Mouse (Mus musculus) neural tube, embryonic 11.5 days (tissue): ENCODE data around the gene Cyb5rl. TPM values are rescaled to one million over a fixed set of nuclear protein-coding genes. Genes with fewer than 3 reads are reported as not detected.
"Not testable (repeated sequence)": the region's sequence is repeated elsewhere in the genome, so short reads cannot be mapped to it uniquely, and the experiment has no call there.

ENCODE experiments used
- ATAC-seq: fragments of 200-750 bp; cut with Nextera tagmentation; 2 replicates; pipeline ENCODE4 v1.8.0; 2017; ENCODE audit warnings: moderate number of reproducible peaks, mild to moderate bottlenecking, moderate TSS enrichment, moderate library complexity; ENCODE audit not compliant: insufficient read depth, low FRiP score, low TSS enrichment
- DNase-seq: peaks from one replicate; pipeline ENCODE4 v3.0.0-alpha.2; 2015; ENCODE audit warnings: low spot score
- H3K27ac ChIP-seq: fragments of 300-500 bp; sonication (generic); 2 replicates; pipeline ENCODE4 v1.5.1; 2014; ENCODE audit warnings: low read depth, mild to moderate bottlenecking, low read length
- H3K27me3 ChIP-seq: fragments of 300-500 bp; sonication (generic); 2 replicates; pipeline ENCODE4 v1.6.1; 2014; ENCODE audit warnings: mild to moderate bottlenecking, low read length, mixed read lengths; ENCODE audit not compliant: control insufficient read depth, insufficient read depth
- H3K36me3 ChIP-seq: fragments of 300-500 bp; sonication (generic); 2 replicates; pipeline ENCODE4 v1.6.1; 2014; ENCODE audit warnings: mild to moderate bottlenecking, low read length, moderate library complexity, mixed read lengths; ENCODE audit not compliant: control insufficient read depth, insufficient read depth
- H3K4me1 ChIP-seq: fragments of 300-500 bp; sonication (generic); 2 replicates; pipeline ENCODE4 v1.6.1; 2014; ENCODE audit warnings: low read length, mixed read lengths; ENCODE audit not compliant: control insufficient read depth, insufficient read depth
- H3K4me2 ChIP-seq: fragments of 300-500 bp; sonication (generic); 2 replicates; pipeline ENCODE4 v1.6.1; 2014; ENCODE audit warnings: low read depth, mild to moderate bottlenecking, moderate library complexity
- H3K4me3 ChIP-seq: fragments of 300-500 bp; sonication (generic); 2 replicates; pipeline ENCODE4 v1.5.1; 2014; ENCODE audit warnings: low read depth, low read length
- H3K9ac ChIP-seq: fragments of 300-500 bp; sonication (generic); 2 replicates; pipeline ENCODE4 v1.6.1; 2014; ENCODE audit warnings: mild to moderate bottlenecking, low read length
- H3K9me3 ChIP-seq: fragments of 300-500 bp; sonication (generic); 2 replicates; pipeline ENCODE4 v1.6.1; 2016; ENCODE audit warnings: low read length; ENCODE audit not compliant: control insufficient read depth
- WGBS: fragments of 180-500 bp; shearing (Covaris S2); extraction: QIAGEN DNeasy Blood & Tissue Kit; methylation state at CpG from one replicate; pipeline ENCODE4 v1.1.7; 2014; 5-methylcytosine and 5-hydroxymethylcytosine counted together
- polyA plus RNA-seq: library from polyadenylated mRNA; unstranded; fragments of >200 nt; fragmentation: Nextera tagmentation; extraction: Ambion mirVana; gene quantifications from 2 replicates; pipeline ENCODE4 v1.2.1, GENCODE M21; 2014

Cyb5rl gene
- polyA plus RNA-seq, 1 experiment from 2014 or later, result 7.0 TPM

DNA sequence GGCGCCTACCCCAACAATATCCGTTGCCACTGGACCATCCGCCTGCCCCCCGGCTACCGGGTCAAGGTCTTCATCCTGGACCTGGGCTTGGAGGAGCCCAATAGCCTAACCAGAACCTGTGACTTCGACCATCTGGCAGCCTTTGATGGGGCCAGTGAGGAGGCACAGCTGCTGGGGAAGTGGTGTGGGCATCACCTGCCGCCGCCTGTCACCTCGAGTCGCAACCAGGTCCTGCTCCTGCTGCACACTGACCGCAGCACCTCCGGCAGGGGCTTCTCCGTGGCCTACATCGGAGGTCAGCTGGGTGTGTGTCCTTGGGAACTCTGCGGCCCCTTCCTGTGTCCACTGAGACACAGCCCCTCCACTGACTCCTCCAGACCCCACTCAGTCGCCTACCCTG lies 40.0 kb downstream of the Cyb5rl start:
- no peak for DNase-seq
- WGBS, result 84% methylated on average over 16 of the region's 16 CpGs
- no peak for ATAC-seq
- Histone ChIP-seq H3K4me2 (no peak overlapping the region), H3K4me1 (peaks cover 22% of the 10 kb centered on the region), H3K27me3 (no peaks in the 10 kb centered on the region), H3K9ac (no peak overlapping the region), H3K4me3 (no peak overlapping the region), H3K27ac (0 out of 2 replicates have a peak overlapping the region, but pooled peaks have one; percentile 0), H3K9me3 (no peaks in the 10 kb centered on the region), H3K36me3 (no peaks in the 10 kb centered on the region)

DNA sequence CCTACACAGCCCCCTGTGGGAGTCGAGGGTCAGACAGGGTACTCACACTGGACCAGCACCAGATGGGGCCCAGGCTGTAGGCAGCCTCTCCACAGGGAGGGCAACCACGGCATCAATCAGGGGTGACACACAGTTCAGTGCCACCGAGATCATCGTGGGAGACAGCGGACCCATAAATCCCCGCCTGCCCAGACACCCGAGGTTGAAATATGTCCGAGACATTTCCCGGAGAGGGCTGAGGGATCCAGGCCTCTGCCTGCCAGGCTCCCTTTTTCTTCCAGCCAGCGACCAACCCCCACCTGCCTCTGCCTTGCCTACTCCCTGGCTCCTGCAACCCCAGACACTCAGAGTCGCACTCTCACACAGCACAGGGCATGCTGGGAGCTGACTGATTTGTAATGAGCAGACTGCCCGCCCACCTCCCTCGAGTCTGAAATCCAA lies 41.5 kb downstream of the Cyb5rl start:
- peak; percentile 92 for ATAC-seq
- DNase-seq, result peak; percentile 66
- Histone ChIP-seq H3K9me3 (no peaks in the 10 kb centered on the region), H3K4me3 (no peak overlapping the region), H3K4me1 (peaks cover 18% of the 10 kb centered on the region), H3K27ac (peak overlapping the region; percentile 90), H3K4me2 (0 out of 2 replicates have a peak overlapping the region, but pooled peaks have one; percentile 8), H3K9ac (peak overlapping the region; percentile 35; the same call in 1 of the 2 replicates), H3K27me3 (no peaks in the 10 kb centered on the region), H3K36me3 (no peaks in the 10 kb centered on the region)
- 15% methylated on average over 13 of the region's 13 CpGs for WGBS

DNA sequence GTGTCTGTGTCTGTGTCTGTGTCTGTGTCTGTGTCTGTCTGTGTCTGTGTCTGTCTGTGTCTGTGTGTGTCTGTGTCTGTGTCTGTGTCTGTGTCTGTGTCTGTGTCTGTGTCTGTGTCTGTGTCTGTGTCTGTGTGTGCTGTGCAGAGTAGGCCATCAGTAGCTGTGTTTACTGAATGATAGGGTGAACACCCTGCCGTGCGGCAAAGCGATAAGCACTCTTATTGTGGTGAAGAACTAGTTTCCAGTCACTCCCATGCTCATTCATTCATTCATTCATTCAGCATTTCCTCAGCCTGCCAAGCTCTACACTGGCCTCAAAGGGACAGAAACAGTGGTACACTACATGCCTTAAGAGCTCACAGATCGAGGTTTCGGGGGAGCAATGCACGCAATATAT lies 42.4 kb downstream of the Cyb5rl start:
- DNase-seq, H3K36me3 ChIP-seq, H3K9me3 ChIP-seq, H3K27me3 ChIP-seq, H3K4me3 ChIP-seq, H3K4me2 ChIP-seq, H3K9ac ChIP-seq, ATAC-seq: not testable (repeated sequence)
- Histone ChIP-seq H3K27ac (peak overlapping the region; percentile 24; the same call in 1 of the 2 replicates), H3K4me1 (peaks cover 18% of the 10 kb centered on the region)
- WGBS, result 93% methylated on average over 6 of the region's 6 CpGs

- no peak overlapping the region for H3K4me3 ChIP-seq
- no peak overlapping the region for H3K27ac ChIP-seq
- no peak for ATAC-seq
- H3K9ac ChIP-seq, result no peak overlapping the region
- no peak overlapping the region for H3K4me2 ChIP-seq
- DNase-seq, result no peak
- H3K27me3 ChIP-seq, result no peaks in the 10 kb centered on the region
- 43% methylated on average over 8 of the region's 8 CpGs for WGBS
- H3K36me3 ChIP-seq, result no peaks in the 10 kb centered on the region
- H3K4me1 ChIP-seq, result 0 out of 2 replicates have a peak, but pooled peaks cover 3% of the 10 kb centered on the region
- H3K9me3 ChIP-seq, result no peaks in the 10 kb centered on the region
Observed at GRCm38 (mm10) chr4:107114278-107114677, 47.5 kb downstream of the Cyb5rl start.

DNA sequence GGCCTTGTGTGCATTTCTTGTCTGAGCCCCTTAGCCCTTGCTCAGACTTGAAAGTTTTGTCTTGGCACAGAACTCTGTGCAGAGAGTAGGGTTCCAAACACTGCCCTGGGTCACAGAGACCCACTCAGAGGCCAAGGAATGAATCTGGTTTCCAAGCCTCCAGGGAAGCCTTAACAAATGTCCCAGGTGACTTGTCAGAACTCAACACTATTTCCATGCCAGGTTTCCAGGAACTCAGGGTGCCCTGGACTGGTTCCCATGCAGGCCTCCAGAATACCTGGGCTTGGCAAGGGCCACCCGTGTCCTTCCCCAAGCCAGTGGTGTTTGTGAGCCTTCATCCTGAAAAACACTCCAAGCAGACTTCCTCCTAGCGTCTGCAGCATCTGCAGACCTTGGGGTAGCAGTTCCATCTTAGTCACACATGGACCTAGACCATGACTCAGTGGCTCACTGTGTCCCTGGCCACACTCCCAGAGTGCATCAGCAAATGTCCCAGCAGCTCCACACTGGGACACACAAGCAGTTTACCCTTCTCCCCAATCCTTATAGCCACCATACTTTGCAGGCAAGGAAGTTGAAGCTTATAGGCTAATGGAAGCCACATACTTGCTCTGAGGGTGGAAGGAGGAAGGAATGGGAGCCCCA lies 51.1 kb downstream of the Cyb5rl start:
- Histone ChIP-seq H3K4me1 (peaks cover 4% of the 10 kb centered on the region; the same call in 1 of the 2 replicates), H3K4me2 (no peak overlapping the region), H3K36me3 (no peaks in the 10 kb centered on the region), H3K9ac (no peak overlapping the region), H3K9me3 (no peaks in the 10 kb centered on the region), H3K27ac (no peak overlapping the region), H3K4me3 (no peak overlapping the region), H3K27me3 (no peaks in the 10 kb centered on the region)
- 86% methylated on average over 2 of the region's 2 CpGs for WGBS
- DNase-seq, result no peak
- no peak for ATAC-seq

GRCm38 (mm10) chr4:107119056-107119455 lies 52.3 kb downstream of the Cyb5rl start:
- no peaks in the 10 kb centered on the region for H3K27me3 ChIP-seq
- H3K4me3 ChIP-seq, result no peak overlapping the region
- H3K9ac ChIP-seq, result no peak overlapping the region
- H3K4me2 ChIP-seq, result no peak overlapping the region
- DNase-seq (no peak), ATAC-seq (no peak)
- H3K27ac ChIP-seq, result no peak overlapping the region
- 73% methylated on average over 3 of the region's 4 CpGs for WGBS
- H3K4me1 ChIP-seq, result peaks cover 4% of the 10 kb centered on the region; the same call in 1 of the 2 replicates
- no peaks in the 10 kb centered on the region for H3K9me3 ChIP-seq
- H3K36me3 ChIP-seq, result no peaks in the 10 kb centered on the region

- H3K27me3 ChIP-seq, result no peaks in the 10 kb centered on the region
- 0 out of 2 replicates have a peak overlapping the region, but pooled peaks have one; percentile 27 for H3K27ac ChIP-seq
- no peaks in the 10 kb centered on the region for H3K36me3 ChIP-seq
- no peak overlapping the region for H3K4me3 ChIP-seq
- 91% methylated on average over 6 of the region's 6 CpGs for WGBS
- no peaks in the 10 kb centered on the region for H3K9me3 ChIP-seq
- DNase-seq, result no peak
- no peak overlapping the region for H3K4me2 ChIP-seq
- no peak for ATAC-seq
- peaks cover 4% of the 10 kb centered on the region for H3K4me1 ChIP-seq
- H3K9ac ChIP-seq, result peak overlapping the region; percentile 37
Observed at GRCm38 (mm10) chr4:107120676-107121075, 53.9 kb downstream of the Cyb5rl start.

DNA sequence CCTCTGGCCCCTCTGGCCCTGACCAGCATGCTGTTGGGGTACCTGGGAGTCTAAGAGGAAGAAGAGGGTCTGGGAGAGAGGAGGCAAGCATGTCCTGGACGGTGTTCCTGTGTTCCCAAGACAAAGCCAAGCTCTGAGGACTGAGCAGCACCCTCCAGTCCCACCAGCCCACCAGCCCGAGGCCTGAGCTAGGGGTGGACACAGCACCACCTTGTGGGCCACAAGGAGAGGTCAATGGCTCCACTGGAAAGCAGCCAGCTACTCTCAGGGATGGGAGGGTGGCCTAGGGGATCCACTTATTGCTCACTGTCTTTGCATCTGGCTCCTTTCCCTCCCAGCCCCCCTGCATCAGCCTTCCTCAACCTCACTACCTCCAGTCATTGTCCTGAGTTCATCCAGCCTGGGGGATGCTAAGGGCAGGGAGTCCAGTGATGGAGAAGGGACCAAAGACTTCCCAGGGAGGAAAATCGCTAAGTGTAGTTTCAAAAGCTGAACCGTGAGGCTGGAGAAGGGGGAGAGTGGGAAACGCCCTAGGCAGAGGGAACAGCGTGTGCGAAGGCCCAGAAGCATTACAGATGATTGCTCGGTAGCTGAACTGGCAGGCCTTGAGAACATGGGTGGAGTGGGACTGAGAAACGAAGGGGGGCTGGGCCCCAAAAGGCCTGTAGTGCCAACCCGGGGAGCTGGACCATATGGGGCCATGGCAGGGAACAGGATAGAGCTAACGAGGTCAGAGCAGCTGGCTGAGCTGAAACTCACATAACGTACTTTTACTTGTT lies 54.6 kb downstream of the Cyb5rl start:
- Histone ChIP-seq H3K9ac (peak overlapping the region; percentile 37), H3K27ac (0 out of 2 replicates have a peak overlapping the region, but pooled peaks have one; percentile 27), H3K27me3 (no peaks in the 10 kb centered on the region), H3K36me3 (no peaks in the 10 kb centered on the region), H3K4me3 (no peak overlapping the region), H3K4me1 (peaks cover 8% of the 10 kb centered on the region), H3K9me3 (no peaks in the 10 kb centered on the region), H3K4me2 (no peak overlapping the region)
- 56% methylated on average over 12 of the region's 12 CpGs for WGBS
- ATAC-seq (peak; percentile 72), DNase-seq (peak; percentile 76)
